Mouse (Mus musculus) hindlimb bud, embryonic 11.5 days (tissue): Measurements from ENCODE around the gene Tmem178b.

ENCODE experiments used
- DNase-seq: peaks from one replicate; pipeline ENCODE4 v3.0.0-alpha.2; 2012; ENCODE audit warnings: low read depth, low spot score; ENCODE audit errors: extremely low spot score

Tmem178b gene

GRCm38 (mm10) chr6:39917242-39917641 is 44.2 kb downstream of the Tmem178b start:
- no peak for DNase-seq

- no peak for DNase-seq
Observed at GRCm38 (mm10) chr6:39917729-39918128, 44.7 kb downstream of the Tmem178b start.

GRCm38 (mm10) chr6:39919011-39919709 is 46.1 kb downstream of the Tmem178b start:
- DNase-seq, result no peak

GRCm38 (mm10) chr6:39926442-39926841 is 53.4 kb downstream of the Tmem178b start:
- DNase-seq, result no peak

GRCm38 (mm10) chr6:39936590-39936989 is 63.5 kb downstream of the Tmem178b start:
- no peak for DNase-seq

GRCm38 (mm10) chr6:39940920-39941319 is 67.8 kb downstream of the Tmem178b start:
- no peak for DNase-seq

- DNase-seq, result no peak
Observed at GRCm38 (mm10) chr6:39944854-39945253, 71.8 kb downstream of the Tmem178b start.

- no peak for DNase-seq
Observed at GRCm38 (mm10) chr6:39945670-39946440, 72.8 kb downstream of the Tmem178b start.

- DNase-seq, result no peak
Observed at GRCm38 (mm10) chr6:39946601-39947000, 73.5 kb downstream of the Tmem178b start.

- no peak for DNase-seq
Observed at GRCm38 (mm10) chr6:39953951-39954350, 80.9 kb downstream of the Tmem178b start.

- no peak for DNase-seq
Observed at GRCm38 (mm10) chr6:39955211-39955610, 82.1 kb downstream of the Tmem178b start.

GRCm38 (mm10) chr6:39964606-39965005 is 91.5 kb downstream of the Tmem178b start:
- DNase-seq, result no peak

- no peak for DNase-seq
Observed at GRCm38 (mm10) chr6:39970281-39970680, 97.2 kb downstream of the Tmem178b start.

- DNase-seq, result no peak
Observed at GRCm38 (mm10) chr6:39978942-39979341, 105.9 kb downstream of the Tmem178b start.

- DNase-seq, result no peak
Observed at GRCm38 (mm10) chr6:39990772-39991171, 117.7 kb downstream of the Tmem178b start.

- no peak for DNase-seq
Observed at GRCm38 (mm10) chr6:39991922-39992321, 118.9 kb downstream of the Tmem178b start.

- no peak for DNase-seq
Observed at GRCm38 (mm10) chr6:40006006-40006765, 133.1 kb downstream of the Tmem178b start.

- no peak for DNase-seq
Observed at GRCm38 (mm10) chr6:40008166-40008907, 135.3 kb downstream of the Tmem178b start.

- no peak for DNase-seq
Observed at GRCm38 (mm10) chr6:40009718-40010117, 136.6 kb downstream of the Tmem178b start.

- DNase-seq, result no peak
Observed at GRCm38 (mm10) chr6:40011066-40011465, 138.0 kb downstream of the Tmem178b start.

GRCm38 (mm10) chr6:40011609-40012008 is 138.5 kb downstream of the Tmem178b start:
- peak; percentile 14 for DNase-seq
